Mouse (Mus musculus): ENCODE results near the gene Ptpra. TPM values are rescaled to one million over a fixed set of nuclear protein-coding genes. Genes with fewer than 3 reads are reported as not detected.
A peak's percentile ranks its signal among the peaks of the same experiment; 100 is the strongest.

The Ptpra gene
- 57.9 TPM for polyA plus RNA-seq (2012; fragmentation: generic; extraction: Trizol)

- no peak for TF ChIP-seq E2F4 (IDR thresholded peaks at IDR 0.05; ENCODE audit: insufficient read depth)
- peak; percentile 96 for TF ChIP-seq POLR2A (IDR thresholded peaks at IDR 0.05; ENCODE audit: insufficient read length, low read depth)
- TF ChIP-seq SRF (IDR thresholded peaks at IDR 0.05; ENCODE audit: control insufficient read depth, insufficient read length, low read depth), result no peak
- TF ChIP-seq TCF12 (IDR thresholded peaks at IDR 0.05; ENCODE audit: insufficient read depth, poor library complexity, severe bottlenecking), result no peak
- peak in 1 of 3 experiments; percentile 11 for TF ChIP-seq MYOG (IDR thresholded peaks at IDR 0.05; ENCODE audit: control insufficient read depth in 1 of 3, insufficient read depth in 1 of 3, insufficient read length in 2 of 3, low read depth in 2 of 3)
- TF ChIP-seq TCF3 (IDR thresholded peaks at IDR 0.05; ENCODE audit: insufficient read length, low read depth), result no peak
- peak in 1 of 3 experiments; percentile 7 for TF ChIP-seq MYOD1 (IDR thresholded peaks at IDR 0.05; ENCODE audit: control insufficient read depth in 1 of 3, insufficient read length in 2 of 3, low read depth in 2 of 3)
- no peak for TF ChIP-seq USF1 (IDR thresholded peaks at IDR 0.05; ENCODE audit: low read depth)
- TF ChIP-seq CEBPB (IDR thresholded peaks at IDR 0.05; ENCODE audit: insufficient read depth, poor library complexity, severe bottlenecking), result no peak
- TF ChIP-seq MAX (IDR thresholded peaks at IDR 0.05; ENCODE audit: low read depth), result no peak
- TF ChIP-seq POLR2AphosphoS2 (IDR thresholded peaks at IDR 0.05; ENCODE audit: insufficient read length, low read depth), result peak; percentile 98
- TF ChIP-seq REST (IDR thresholded peaks at IDR 0.05; ENCODE audit: insufficient read depth, insufficient read length), result no peak
- H3K27me3 ChIP-seq (ENCODE audit: control insufficient read depth, insufficient read depth, insufficient read length), result no peaks in the 10 kb centered on the region
- peaks cover 45% of the 10 kb centered on the region for H3K79me2 ChIP-seq (ENCODE audit: control insufficient read depth, insufficient read depth)
- H3K36me3 ChIP-seq (ENCODE audit: control insufficient read depth, insufficient read depth), result no peaks in the 10 kb centered on the region
- H3ac ChIP-seq (ENCODE audit: control insufficient read depth, insufficient read length), result peak within 1 kb of the TSS; percentile 74
- peak within 1 kb of the TSS; percentile 78 for H3K4me2 ChIP-seq (ENCODE audit: low read depth)
- H3K4me3 ChIP-seq, result peak within 1 kb of the TSS; percentile 60
Observed at GRCm38 (mm10) chr2:130449794-130450433, at the start of gene Ptpra. TSS of gene Ptpra (plus strand) at chr2:130450278.

GRCm38 (mm10) chr2:130401891-130402290 lies 48.2 kb upstream of the Ptpra start:
- Histone ChIP-seq H3K36me3 (ENCODE audit: control insufficient read depth, insufficient read depth) (no peaks in the 10 kb centered on the region), H3K27me3 (ENCODE audit: control insufficient read depth, insufficient read depth, insufficient read length) (peaks cover 14% of the 10 kb centered on the region), H3ac (ENCODE audit: control insufficient read depth, insufficient read length) (no peak overlapping the region), H3K4me3 (no peak overlapping the region), H3K4me2 (ENCODE audit: low read depth) (no peak overlapping the region), H3K79me2 (ENCODE audit: control insufficient read depth, insufficient read depth) (no peaks in the 10 kb centered on the region)
- TF ChIP-seq MYOG (IDR thresholded peaks at IDR 0.05; ENCODE audit: control insufficient read depth in 1 of 3, insufficient read depth in 1 of 3, insufficient read length in 2 of 3, low read depth in 2 of 3), result no peak
- no peak for TF ChIP-seq MYOD1 (IDR thresholded peaks at IDR 0.05; ENCODE audit: control insufficient read depth in 1 of 3, insufficient read length in 2 of 3, low read depth in 2 of 3)
- no peak for TF ChIP-seq TCF3 (IDR thresholded peaks at IDR 0.05; ENCODE audit: insufficient read length, low read depth)
- TF ChIP-seq POLR2AphosphoS2 (IDR thresholded peaks at IDR 0.05; ENCODE audit: insufficient read length, low read depth), result no peak
- TF ChIP-seq SRF (IDR thresholded peaks at IDR 0.05; ENCODE audit: control insufficient read depth, insufficient read length, low read depth), result no peak
- TF ChIP-seq CEBPB (IDR thresholded peaks at IDR 0.05; ENCODE audit: insufficient read depth, poor library complexity, severe bottlenecking), result no peak
- TF ChIP-seq MAX (IDR thresholded peaks at IDR 0.05; ENCODE audit: low read depth), result no peak
- TF ChIP-seq USF1 (IDR thresholded peaks at IDR 0.05; ENCODE audit: low read depth), result no peak
- no peak for TF ChIP-seq E2F4 (IDR thresholded peaks at IDR 0.05; ENCODE audit: insufficient read depth)
- TF ChIP-seq REST (IDR thresholded peaks at IDR 0.05; ENCODE audit: insufficient read depth, insufficient read length), result no peak
- no peak for TF ChIP-seq POLR2A (IDR thresholded peaks at IDR 0.05; ENCODE audit: insufficient read length, low read depth)
- TF ChIP-seq TCF12 (IDR thresholded peaks at IDR 0.05; ENCODE audit: insufficient read depth, poor library complexity, severe bottlenecking), result no peak

- Histone ChIP-seq H3K27me3 (ENCODE audit: control insufficient read depth, insufficient read depth, insufficient read length) (no peaks in the 10 kb centered on the region), H3K79me2 (ENCODE audit: control insufficient read depth, insufficient read depth) (no peaks in the 10 kb centered on the region), H3K36me3 (ENCODE audit: control insufficient read depth, insufficient read depth) (no peaks in the 10 kb centered on the region), H3K4me3 (no peak within 1 kb of the TSS), H3ac (ENCODE audit: control insufficient read depth, insufficient read length) (no peak within 1 kb of the TSS), H3K4me2 (ENCODE audit: low read depth) (no peak within 1 kb of the TSS)
- TF ChIP-seq TCF3 (IDR thresholded peaks at IDR 0.05; ENCODE audit: insufficient read length, low read depth), result no peak
- no peak for TF ChIP-seq MYOD1 (IDR thresholded peaks at IDR 0.05; ENCODE audit: control insufficient read depth in 1 of 3, insufficient read length in 2 of 3, low read depth in 2 of 3)
- TF ChIP-seq TCF12 (IDR thresholded peaks at IDR 0.05; ENCODE audit: insufficient read depth, poor library complexity, severe bottlenecking), result no peak
- no peak for TF ChIP-seq USF1 (IDR thresholded peaks at IDR 0.05; ENCODE audit: low read depth)
- TF ChIP-seq POLR2AphosphoS2 (IDR thresholded peaks at IDR 0.05; ENCODE audit: insufficient read length, low read depth), result no peak
- no peak for TF ChIP-seq REST (IDR thresholded peaks at IDR 0.05; ENCODE audit: insufficient read depth, insufficient read length)
- no peak for TF ChIP-seq SRF (IDR thresholded peaks at IDR 0.05; ENCODE audit: control insufficient read depth, insufficient read length, low read depth)
- no peak for TF ChIP-seq E2F4 (IDR thresholded peaks at IDR 0.05; ENCODE audit: insufficient read depth)
Observed at GRCm38 (mm10) chr2:130404939-130405338, 45.1 kb upstream of the Ptpra start, which contains the start of the genes Gm28372 and 1700020A23Rik. TSS of gene Gm28372 (plus strand) at chr2:130405239. TSS of gene 1700020A23Rik (plus strand) at chr2:130405259.

- H3K36me3 ChIP-seq (ENCODE audit: control insufficient read depth, insufficient read depth), result no peaks in the 10 kb centered on the region
- H3K79me2 ChIP-seq (ENCODE audit: control insufficient read depth, insufficient read depth), result no peaks in the 10 kb centered on the region
- H3K4me3 ChIP-seq, result no peak within 1 kb of the TSS
- H3K4me2 ChIP-seq (ENCODE audit: low read depth), result no peak within 1 kb of the TSS
- H3K27me3 ChIP-seq (ENCODE audit: control insufficient read depth, insufficient read depth, insufficient read length), result no peaks in the 10 kb centered on the region
- TF ChIP-seq MYOD1 (IDR thresholded peaks at IDR 0.05; ENCODE audit: control insufficient read depth in 1 of 3, insufficient read length in 2 of 3, low read depth in 2 of 3), result no peak
- no peak for TF ChIP-seq MYOG (IDR thresholded peaks at IDR 0.05; ENCODE audit: control insufficient read depth in 1 of 3, insufficient read depth in 1 of 3, insufficient read length in 2 of 3, low read depth in 2 of 3)
- no peak for TF ChIP-seq USF1 (IDR thresholded peaks at IDR 0.05; ENCODE audit: low read depth)
- no peak for TF ChIP-seq E2F4 (IDR thresholded peaks at IDR 0.05; ENCODE audit: insufficient read depth)
- TF ChIP-seq TCF3 (IDR thresholded peaks at IDR 0.05; ENCODE audit: insufficient read length, low read depth), result no peak
- no peak for TF ChIP-seq REST (IDR thresholded peaks at IDR 0.05; ENCODE audit: insufficient read depth, insufficient read length)
- no peak for TF ChIP-seq MAX (IDR thresholded peaks at IDR 0.05; ENCODE audit: low read depth)
- TF ChIP-seq CEBPB (IDR thresholded peaks at IDR 0.05; ENCODE audit: insufficient read depth, poor library complexity, severe bottlenecking), result no peak
- no peak for TF ChIP-seq TCF12 (IDR thresholded peaks at IDR 0.05; ENCODE audit: insufficient read depth, poor library complexity, severe bottlenecking)
- no peak for TF ChIP-seq POLR2AphosphoS2 (IDR thresholded peaks at IDR 0.05; ENCODE audit: insufficient read length, low read depth)
- no peak within 1 kb of the TSS for H3ac ChIP-seq (ENCODE audit: control insufficient read depth, insufficient read length)
Observed at GRCm38 (mm10) chr2:130406178-130406577, 43.9 kb upstream of the Ptpra start, which contains the start of gene Tmem239. TSS of gene Tmem239 (plus strand) at chr2:130406478.

Data from myocyte (in vitro differentiated cells).